Mouse (Mus musculus): ENCODE results near the gene Fbxl14.

DNA sequence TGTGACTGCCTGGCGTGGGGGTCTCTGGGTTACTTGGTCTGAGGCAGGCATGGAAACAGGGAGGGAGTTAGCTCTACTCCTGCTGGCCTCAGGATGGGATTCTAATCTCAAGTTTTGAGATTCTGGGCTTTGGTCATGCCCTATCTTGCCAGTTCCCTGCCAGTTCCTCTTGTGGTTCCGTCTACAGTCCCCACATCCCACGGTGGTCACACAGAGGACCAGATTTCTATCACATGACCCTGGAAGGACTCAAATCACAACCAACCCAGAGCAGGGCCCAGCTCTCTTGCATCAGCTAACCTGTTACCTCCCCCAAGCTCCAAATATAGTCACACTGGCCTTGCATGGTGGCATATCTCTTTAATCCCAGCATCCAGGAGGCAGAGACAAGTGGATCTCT lies 50.2 kb downstream of the Fbxl14 start:
- TF ChIP-seq CTCF (conservative IDR thresholded peaks at IDR 0.05; ENCODE audit: low read length) = no peak
- no peak for TF ChIP-seq NANOG (IDR thresholded peaks at IDR 0.05; ENCODE audit: borderline replicate concordance, low read length)
- TF ChIP-seq POU5F1 (IDR thresholded peaks at IDR 0.05; ENCODE audit: borderline replicate concordance, low read length) = no peak
